In the genomic region with DNA sequence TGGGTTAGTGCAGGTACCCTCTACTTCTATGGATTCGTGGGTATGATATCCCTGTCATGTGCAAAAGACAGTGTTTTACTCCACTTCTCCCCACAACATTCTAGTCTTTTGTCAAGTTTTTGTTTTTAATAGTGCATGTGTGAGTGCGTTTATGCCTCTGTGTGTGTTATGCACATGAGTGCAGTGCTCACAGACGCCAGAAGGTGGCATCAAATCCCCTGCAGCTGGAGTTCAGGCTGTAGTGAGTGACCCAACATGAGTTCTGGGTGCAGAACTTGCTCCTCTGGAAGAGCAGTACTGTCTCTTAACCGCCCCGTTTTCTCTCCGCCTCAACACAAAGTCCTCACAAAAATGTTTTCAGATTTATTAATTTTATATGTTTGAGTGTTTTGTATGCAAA, we compare ENCODE assay signal across 23 mouse cellular contexts.
DNase-seq lines count a peak whose midpoint lies in the region; ATAC-seq and TF ChIP-seq lines count a peak whose summit lies in the region.
"Had no signal": no experiment of that assay in that cellular context is flagged by ENCODE, and none has a peak within 500 bp of the region (broad histone marks: within the 10 kb centered on the region; RNA-seq: fewer than 3 reads in every experiment).

No protein-coding gene starts in this region.

- TF ChIP-seq RAD21 in CH12.LX (IDR thresholded peaks at IDR 0.05; ENCODE audit: low read depth, low read length): peak; percentile 2; the same call in 1 of the 2 replicates

- TF ChIP-seq CTCF in left cerebral cortex, adult 2 months (IDR thresholded peaks at IDR 0.05): peak; percentile 3; the same call in 1 of the 2 replicates
- peak in 1 of 2 experiments; percentile 22; a peak in 1 of 4 replicates for TF ChIP-seq CTCF in CH12.LX (conservative IDR thresholded peaks at IDR 0.05 in 1 of 2, IDR thresholded peaks at IDR 0.05 in 1 of 2; ENCODE audit: low read depth in 2 of 2, low read length in 2 of 2)

- H3K9ac ChIP-seq in CH12.LX (ENCODE audit: insufficient read depth, low read depth): no peak overlapping the region
- H3K9ac ChIP-seq: forebrain, embryonic 13.5 days; forebrain, postnatal 0 days; heart, embryonic 15.5 days; hindbrain, embryonic 13.5 days had no signal

- no peaks in the 10 kb centered on the region for H3K79me2 ChIP-seq in CH12.LX (replicated peaks; ENCODE audit: control insufficient read depth, extremely low read depth, insufficient read depth, poor library complexity, severe bottlenecking)

- in situ Hi-C loops in CH12.LX (cut with MboI; ENCODE audit: low pct_ligation_motif_present, low pct_unique_long_range_greater_than_20kb, low sequenced_read_pairs): no loop called here

- no peaks in the 10 kb centered on the region for H3K36me3 ChIP-seq in CH12.LX (replicated peaks in 1 of 2; ENCODE audit: control insufficient read depth in 1 of 2, insufficient read depth in 1 of 2, low read length in 1 of 2)
- H3K36me3 ChIP-seq: embryonic facial prominence, embryonic 10.5 days; heart, embryonic 15.5 days; hindbrain, embryonic 13.5 days had no signal

- no peaks in the 10 kb centered on the region for H3K27me3 ChIP-seq in CH12.LX (replicated peaks)
- H3K27me3 ChIP-seq: forebrain, embryonic 13.5 days; heart, embryonic 15.5 days; hindbrain, embryonic 13.5 days had no signal

- no peak for TF ChIP-seq EP300 in CH12.LX (IDR thresholded peaks at IDR 0.05; ENCODE audit: low read length)

- H3K4me2 ChIP-seq in CH12.LX (ENCODE audit: insufficient read depth, low read depth, poor library complexity, severe bottlenecking): no peak overlapping the region
- H3K4me2 ChIP-seq: forebrain, embryonic 13.5 days; heart, embryonic 11.5 days; heart, embryonic 15.5 days; hindbrain, embryonic 13.5 days had no signal

- H3K9me3 ChIP-seq in CH12.LX (replicated peaks; ENCODE audit: low read length): no peaks in the 10 kb centered on the region
- H3K9me3 ChIP-seq: forebrain, embryonic 13.5 days; heart, embryonic 15.5 days; hindbrain, embryonic 13.5 days had no signal

- no peak for TF ChIP-seq POLR2A in CH12.LX (IDR thresholded peaks at IDR 0.05; ENCODE audit: low read depth, low read length)

- 0 out of 4 replicates have a peak, but pooled peaks cover 0 to 3% of the 10 kb centered on the region in 2 experiments for H3K4me1 ChIP-seq in CH12.LX (ENCODE audit: control insufficient read depth in 1 of 2, insufficient read depth in 2 of 2)
- H3K4me1 ChIP-seq: embryonic facial prominence, embryonic 10.5 days; forebrain, embryonic 13.5 days; heart, embryonic 15.5 days; hindbrain, embryonic 13.5 days had no signal

- H3K4me3 ChIP-seq in left cerebral cortex, adult 2 months: no peak overlapping the region
- no peak overlapping the region for H3K4me3 ChIP-seq in CH12.LX (replicated peaks in 1 of 3; ENCODE audit: low read depth in 2 of 3, low read length in 2 of 3, poor library complexity in 1 of 3)
- H3K4me3 ChIP-seq: embryonic facial prominence, embryonic 10.5 days; forebrain, embryonic 13.5 days; gastrocnemius, adult 2 months; heart, adult 2 months; heart, embryonic 15.5 days; hindbrain, embryonic 13.5 days had no signal

- no peak overlapping the region for H3K27ac ChIP-seq in left cerebral cortex, adult 2 months
- H3K27ac ChIP-seq in CH12.LX (ENCODE audit: insufficient read depth, low read depth): no peak overlapping the region
- H3K27ac ChIP-seq: embryonic facial prominence, embryonic 10.5 days; forebrain, embryonic 13.5 days; gastrocnemius, adult 2 months; heart, adult 2 months; heart, embryonic 15.5 days; hindbrain, embryonic 13.5 days; hindbrain, postnatal 0 days had no signal

- 0 out of 2 replicates have a peak, but pooled peaks have one; percentile 17 for ATAC-seq in megakaryocyte progenitor cell, adult 5-6 weeks (replicated peaks; ENCODE audit: poor library complexity)
- ATAC-seq: activated CD4-positive, CD25-positive, alpha-beta regulatory T cell, adult 4 months; forebrain, embryonic 13.5 days; forebrain, postnatal 0 days; hindbrain, postnatal 0 days had no signal

- dilution Hi-C loops in CH12.LX (cut with MboI; ENCODE audit: extremely low pct_ligation_motif_present, extremely low pct_unique_long_range_greater_than_20kb, low sequenced_read_pairs): no loop called here

- DNase-seq in left cerebral cortex, adult 2 months (ENCODE audit: extremely low spot score in 1 of 2, low spot score in 2 of 2): no peak
- DNase-seq in left cerebral cortex, adult 8-10 months (ENCODE audit: low spot score in 2 of 2): no peak
- DNase-seq in CH12.LX (ENCODE audit: extremely low read depth) (no peak), ES-CJ7 (ENCODE audit: low read depth, low spot score) (peak; percentile 20)
- no peak for DNase-seq in cerebellum, adult 8-10 months
- DNase-seq in frontal cortex, postnatal 36 days (ENCODE audit: low spot score in 2 of 2): no peak
- DNase-seq: adrenal gland, postnatal 14 days; cerebellum, adult 11-12 months; cerebellum, adult 9-11 months; cerebellum, postnatal 36 days; forebrain, postnatal 0 days; gastrocnemius, adult 2 months; gastrocnemius, postnatal 25 days; heart, adult 2 months; heart, postnatal 14 days had no signal

- intact Hi-C loops in left cerebral cortex, adult 2 months (cut with DNase I): no loop called here

TF ChIP-seq in CH12.LX, 34 proteins besides CTCF, POLR2A, EP300 and RAD21:
- TF ChIP-seq ZKSCAN1 (IDR thresholded peaks at IDR 0.05; ENCODE audit: borderline replicate concordance, low read depth, low read length) (no peak), USF1 (IDR thresholded peaks at IDR 0.05; ENCODE audit: low read depth, low read length) (no peak), MAZ (IDR thresholded peaks at IDR 0.05; ENCODE audit: low read depth, low read length) (no peak), CHD2 (IDR thresholded peaks at IDR 0.05; ENCODE audit: low read length) (no peak), MEF2A (IDR thresholded peaks at IDR 0.05; ENCODE audit: borderline replicate concordance, low read depth, low read length) (no peak), KAT2A (IDR thresholded peaks at IDR 0.05; ENCODE audit: insufficient replicate concordance, low read length) (no peak), ZMIZ1 (IDR thresholded peaks at IDR 0.05; ENCODE audit: low read depth, low read length) (no peak), JUND (conservative IDR thresholded peaks at IDR 0.05; ENCODE audit: low read depth, low read length) (no peak), USF2 (conservative IDR thresholded peaks at IDR 0.05; ENCODE audit: low read depth, low read length) (no peak), MXI1 (IDR thresholded peaks at IDR 0.05; ENCODE audit: low read depth, low read length) (no peak), GABPA (IDR thresholded peaks at IDR 0.05; ENCODE audit: insufficient replicate concordance, low read depth, low read length) (no peak), SMC3 (IDR thresholded peaks at IDR 0.05; ENCODE audit: low read depth, low read length) (no peak), E2F4 (IDR thresholded peaks at IDR 0.05; ENCODE audit: insufficient replicate concordance, low read depth, low read length) (no peak), TCF12 (IDR thresholded peaks at IDR 0.05; ENCODE audit: low read depth, low read length) (no peak)
